Mouse (Mus musculus) right cerebral cortex, postnatal 10 days (tissue): ENCODE results near the gene Foxp2.

Experiments used
- DNase-seq, 2 experiments: peaks; one replicate each; pipeline ENCODE4 v3.0.0; 2021; ENCODE audit warnings: low spot score in 2 of 2

Gene Foxp2

DNA sequence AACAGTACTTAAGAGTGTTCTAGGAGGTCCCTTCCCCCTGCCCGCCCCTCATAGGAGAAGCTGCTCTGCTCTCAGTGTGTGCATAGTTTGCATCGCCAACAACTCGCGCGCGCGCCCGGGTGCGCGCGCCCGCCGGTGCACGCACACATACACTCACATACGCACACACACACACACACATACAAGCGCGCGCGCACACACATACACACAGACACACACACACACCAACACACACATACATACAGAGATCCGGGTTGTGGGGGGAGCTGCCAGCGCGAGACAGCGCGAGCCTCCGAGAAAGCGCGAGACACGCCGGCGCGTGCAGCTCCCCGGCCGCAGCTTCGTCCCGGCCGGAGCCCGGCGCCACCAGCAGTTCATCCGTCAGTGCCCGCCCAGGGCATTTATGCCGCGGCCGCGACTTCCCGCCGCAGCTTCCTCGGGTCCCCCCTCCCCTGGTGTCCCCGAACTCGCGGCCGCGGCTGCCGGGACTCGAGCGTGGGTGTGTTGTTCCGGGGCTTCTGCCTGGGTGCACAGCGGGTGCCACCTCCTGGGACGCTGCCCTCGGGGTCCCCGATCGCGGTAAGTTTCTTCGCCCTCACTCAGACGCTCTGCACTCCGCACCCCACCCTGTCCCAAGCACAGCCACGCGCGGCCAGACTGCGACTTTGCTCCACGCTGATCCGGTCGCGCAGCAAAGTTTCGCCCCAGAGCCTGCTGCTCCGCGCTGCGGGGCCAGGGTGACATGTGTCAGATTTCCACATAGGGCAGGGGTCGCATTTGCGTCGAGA lies at the start of gene Foxp2:
TSS of gene Foxp2 (plus strand) at position 167 of the 788 bp plus-strand sequence.
- peak; percentile 61 to 73 for DNase-seq

GRCm38 (mm10) chr6:14885199-14885598 lies 15.9 kb upstream of the Foxp2 start:
- no peak for DNase-seq

DNA sequence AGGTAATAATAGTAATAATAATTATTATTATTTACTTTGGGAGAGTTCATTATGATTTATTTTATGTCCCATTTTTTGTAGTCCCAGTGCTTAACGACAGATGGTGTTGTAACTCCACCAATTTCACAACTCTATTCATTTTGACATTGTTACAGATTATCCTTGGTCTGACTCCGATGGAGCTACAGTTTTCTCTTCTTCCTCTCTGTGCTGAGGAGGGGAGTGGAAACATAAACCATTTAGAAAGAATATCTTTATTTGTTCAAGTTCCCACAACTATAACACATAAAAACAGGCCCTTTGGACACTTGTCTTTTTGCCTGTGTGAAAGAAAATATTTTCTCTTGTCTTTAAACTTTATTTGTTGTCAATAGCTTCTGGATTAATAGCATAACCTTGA lies 4.1 kb upstream of the Foxp2 start:
- no peak for DNase-seq

DNA sequence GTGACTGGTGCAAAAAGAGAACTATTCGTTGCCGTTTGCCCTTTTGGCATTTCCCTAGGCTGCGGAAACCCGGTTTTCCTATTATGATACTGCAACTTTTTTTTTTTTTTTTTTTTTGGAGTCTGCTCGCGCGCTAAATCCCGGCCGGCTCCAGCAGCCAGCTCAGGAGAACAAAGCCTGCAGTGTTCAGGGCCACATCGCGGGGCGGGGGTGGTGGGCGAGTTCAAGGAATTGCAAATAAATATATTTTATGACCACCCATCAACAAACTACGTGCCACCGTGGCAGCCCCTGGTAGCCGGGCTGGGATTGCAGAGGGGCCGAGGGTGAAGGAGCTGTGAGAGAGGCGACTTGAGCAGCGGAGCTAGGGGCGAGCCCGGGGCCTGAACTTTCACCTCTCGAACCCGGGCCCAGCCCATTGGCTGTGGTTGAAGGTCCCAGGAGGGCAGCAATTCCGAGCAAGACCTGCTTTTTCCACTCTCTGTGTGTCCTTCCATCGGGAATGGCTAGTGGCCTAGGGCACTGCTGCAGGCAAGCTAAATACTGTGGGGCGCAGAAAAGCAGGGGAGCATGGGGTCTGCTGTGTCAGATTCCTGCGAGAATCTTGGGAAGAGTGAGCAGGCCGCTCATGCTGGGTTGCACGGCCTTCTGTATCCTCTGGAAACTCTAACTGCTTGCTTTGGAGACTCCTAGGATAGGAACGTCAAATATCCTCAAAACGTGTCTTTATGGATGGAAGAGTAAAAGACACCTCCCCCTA lies 2.9 kb upstream of the Foxp2 start:
- DNase-seq = peak; percentile 28 to 31

DNA sequence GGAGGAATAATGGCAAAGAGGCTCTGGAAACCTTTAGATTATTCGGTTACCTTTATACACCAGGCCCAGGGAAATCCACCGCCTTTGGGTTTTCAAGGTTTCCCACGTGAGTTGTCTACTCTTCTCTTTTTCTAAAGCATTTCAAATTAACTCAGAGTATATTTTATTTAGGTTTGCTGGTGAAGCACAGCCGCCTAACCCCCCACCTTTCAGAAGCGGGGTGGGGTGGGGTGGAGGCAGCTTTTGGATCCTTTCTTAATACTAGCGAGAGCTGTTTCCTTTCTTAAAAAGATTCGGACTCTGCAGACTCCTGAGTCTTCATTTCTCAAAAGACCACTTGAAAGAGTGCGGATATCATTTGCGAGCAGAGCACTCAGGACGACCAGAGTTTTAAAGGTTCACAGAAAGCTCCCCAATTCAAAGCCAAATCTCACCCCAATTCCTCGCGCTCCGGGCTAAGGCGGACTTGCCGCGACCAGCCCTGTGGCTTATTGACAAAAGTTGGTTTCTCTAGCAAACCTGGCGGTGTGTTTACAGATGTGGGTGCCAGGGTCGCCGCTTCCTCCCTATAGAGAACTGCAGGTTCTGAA lies 2.0 kb upstream of the Foxp2 start:
- no peak for DNase-seq

GRCm38 (mm10) chr6:14899936-14900578 lies 1.1 kb upstream of the Foxp2 start:
- DNase-seq = peak; percentile 25 to 27

GRCm38 (mm10) chr6:14900579-14901021 lies 549 bp upstream of the Foxp2 start:
- DNase-seq = peak; percentile 88 to 92

- DNase-seq = peak in 1 of 2 experiments; percentile 26
These were observed 972 bp downstream of the Foxp2 start for GRCm38 (mm10) chr6:14901971-14902670.

- no peak for DNase-seq
These were observed 2.3 kb downstream of the Foxp2 start for GRCm38 (mm10) chr6:14903271-14903965.

- DNase-seq = no peak
These were observed 13.9 kb downstream of the Foxp2 start for GRCm38 (mm10) chr6:14915066-14915465.

GRCm38 (mm10) chr6:14922704-14923103 lies 21.6 kb downstream of the Foxp2 start:
- DNase-seq = no peak

GRCm38 (mm10) chr6:14924976-14925489 lies 23.9 kb downstream of the Foxp2 start:
- peak in 1 of 2 experiments; percentile 24 for DNase-seq

DNA sequence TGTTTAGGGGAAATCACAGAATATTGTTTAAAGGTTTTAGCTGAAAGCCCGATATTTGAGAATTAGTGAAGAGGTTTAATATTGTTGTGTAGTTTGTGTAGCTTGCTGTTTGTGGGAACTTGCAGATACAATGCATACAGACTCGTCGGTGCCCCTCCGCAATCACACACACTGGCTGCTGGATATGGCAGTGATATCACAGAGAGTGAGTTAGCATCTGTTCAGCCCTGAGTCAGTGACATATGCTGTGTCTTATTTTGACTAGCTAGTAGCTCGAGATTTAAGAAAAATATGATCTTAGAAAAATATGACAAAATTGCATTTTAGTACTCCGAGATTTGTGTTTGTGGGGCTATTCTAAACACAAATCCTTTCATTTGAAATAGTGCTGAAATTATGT lies 49.9 kb downstream of the Foxp2 start:
- peak in 1 of 2 experiments; percentile 31 for DNase-seq

DNA sequence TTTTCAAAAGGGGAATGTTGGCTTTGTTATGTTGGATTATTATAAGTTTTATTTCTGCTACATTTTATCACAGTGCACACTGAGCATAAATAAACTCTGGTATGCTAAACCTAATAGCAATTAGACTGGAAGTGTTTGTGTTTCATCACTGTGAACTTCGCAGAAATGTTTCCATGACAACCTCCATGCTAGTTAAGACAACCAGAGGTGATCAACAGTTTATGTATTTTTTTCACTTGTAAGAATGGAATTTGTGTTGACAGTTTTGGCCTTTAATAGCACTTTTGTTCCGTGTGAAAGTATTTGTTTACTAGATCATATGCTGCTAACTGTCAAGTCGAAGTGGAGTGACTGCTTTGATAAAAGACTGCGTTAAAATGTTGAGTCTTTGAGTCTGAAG lies 51.6 kb downstream of the Foxp2 start:
- DNase-seq = no peak

DNA sequence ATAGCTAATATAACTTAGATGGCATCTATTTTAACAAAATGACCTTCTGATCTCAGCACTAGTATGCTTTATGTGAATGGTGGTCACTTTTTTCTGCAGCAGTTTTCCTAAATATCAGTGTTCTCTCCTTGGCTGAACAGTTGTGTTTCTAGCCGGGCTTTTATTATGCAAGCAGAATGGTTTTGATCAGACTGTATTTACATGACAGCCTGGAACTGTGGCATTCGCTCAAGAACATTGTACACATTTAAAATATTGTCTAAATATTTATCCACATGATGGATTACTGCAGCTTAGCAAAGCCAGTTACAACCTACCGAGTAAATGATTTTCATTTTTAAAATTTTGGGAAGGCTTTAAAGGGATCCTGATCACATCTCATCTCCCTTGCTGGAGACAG lies 75.9 kb downstream of the Foxp2 start:
- DNase-seq = no peak

GRCm38 (mm10) chr6:14978201-14978600 lies 77.1 kb downstream of the Foxp2 start:
- no peak for DNase-seq

GRCm38 (mm10) chr6:15008113-15008512 lies 107.0 kb downstream of the Foxp2 start:
- no peak for DNase-seq

DNA sequence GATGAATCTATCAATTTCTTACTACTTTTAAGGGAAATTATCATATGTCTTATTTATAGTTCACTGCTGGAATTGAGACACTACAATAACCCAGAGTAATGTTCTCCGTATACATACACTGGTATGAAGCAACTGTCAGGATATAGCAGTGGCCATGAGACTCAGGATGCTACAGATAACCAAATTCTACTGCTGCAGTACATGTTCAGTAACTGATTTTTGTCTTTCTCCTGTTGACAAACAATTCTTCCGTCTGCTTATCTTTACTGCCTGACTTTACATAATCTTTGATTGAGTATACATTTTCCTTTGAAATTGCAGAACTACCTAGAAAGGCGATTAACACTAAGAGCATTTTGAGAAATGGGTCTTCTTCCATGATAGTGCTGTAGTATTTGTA lies 127.3 kb downstream of the Foxp2 start:
- DNase-seq = no peak

DNA sequence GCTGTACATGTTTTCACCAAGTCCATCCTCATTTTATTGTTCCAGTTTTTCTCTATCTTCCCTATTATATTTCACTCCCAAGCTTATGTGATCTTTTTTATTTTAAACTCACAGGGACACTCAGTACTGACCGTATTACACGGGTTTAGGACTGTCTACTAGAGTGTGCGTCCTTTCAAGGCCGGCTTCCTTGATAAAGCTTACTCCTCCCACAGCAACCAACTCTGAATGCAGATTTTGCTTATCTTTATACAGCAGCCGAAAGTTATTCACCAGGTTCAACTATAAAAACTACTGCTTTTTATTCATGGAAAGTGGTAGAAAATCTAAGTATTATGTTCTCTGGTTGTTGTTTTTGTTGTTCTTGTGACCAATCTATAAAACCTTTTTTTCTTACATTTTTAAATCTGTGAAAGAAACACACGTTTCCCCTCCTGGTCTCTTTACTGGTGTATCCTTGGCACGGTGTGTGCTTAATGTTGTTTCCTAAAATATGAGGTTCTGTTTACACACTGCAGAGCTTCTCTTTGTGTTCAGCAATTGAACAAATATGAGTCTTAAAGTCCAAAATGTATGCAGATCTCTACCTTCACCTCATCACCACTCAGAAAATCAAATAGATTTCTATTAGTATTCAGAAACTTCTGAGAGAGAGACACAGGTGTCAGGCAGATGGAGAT lies 128.4 kb downstream of the Foxp2 start:
- no peak for DNase-seq

- DNase-seq = no peak
These were observed 162.1 kb downstream of the Foxp2 start for GRCm38 (mm10) chr6:15063246-15063645.
